Mouse (Mus musculus): ENCODE measurements around the gene Wdr37.

The Wdr37 gene

DNA sequence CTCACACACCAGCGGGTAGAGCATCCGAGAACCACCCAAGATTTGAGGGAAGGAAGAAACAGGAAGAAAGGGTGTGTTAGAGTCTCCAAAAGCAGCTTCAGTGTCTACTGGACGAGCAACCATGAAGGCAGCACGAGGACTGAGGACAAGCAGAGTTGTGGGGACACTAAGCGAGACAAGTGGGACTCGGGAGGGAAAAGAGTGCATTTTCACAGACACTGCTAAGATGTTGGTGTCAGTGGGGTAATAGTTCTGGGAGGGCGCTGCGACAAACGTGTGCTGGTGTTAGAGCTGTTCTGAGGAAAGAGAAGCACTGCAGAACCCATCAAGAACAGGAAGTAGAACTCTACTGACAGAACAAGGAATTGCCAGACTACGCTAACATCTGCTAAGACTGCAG is 32.6 kb downstream of the Wdr37 start:
- peak; percentile 91 for DNase-seq

DNA sequence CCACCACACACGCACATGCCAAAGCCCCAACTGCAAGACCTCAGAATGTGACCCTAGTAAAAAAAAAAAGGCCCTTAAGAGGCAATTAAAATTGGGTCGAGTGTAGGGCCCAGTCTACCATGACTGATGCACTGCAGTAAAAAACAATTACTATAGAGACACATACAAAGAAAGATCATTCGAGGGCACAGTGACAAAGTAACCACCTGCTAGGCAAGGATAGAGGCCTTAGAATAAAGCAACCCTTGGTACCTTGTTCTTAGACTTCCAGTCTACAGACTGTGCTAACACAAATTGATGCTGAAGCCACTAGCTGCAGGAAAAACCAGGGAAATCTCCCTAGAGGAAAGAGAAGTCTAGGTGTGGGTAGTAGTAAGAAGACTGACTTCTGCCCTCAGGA is 33.3 kb downstream of the Wdr37 start:
- no peak for DNase-seq

DNA sequence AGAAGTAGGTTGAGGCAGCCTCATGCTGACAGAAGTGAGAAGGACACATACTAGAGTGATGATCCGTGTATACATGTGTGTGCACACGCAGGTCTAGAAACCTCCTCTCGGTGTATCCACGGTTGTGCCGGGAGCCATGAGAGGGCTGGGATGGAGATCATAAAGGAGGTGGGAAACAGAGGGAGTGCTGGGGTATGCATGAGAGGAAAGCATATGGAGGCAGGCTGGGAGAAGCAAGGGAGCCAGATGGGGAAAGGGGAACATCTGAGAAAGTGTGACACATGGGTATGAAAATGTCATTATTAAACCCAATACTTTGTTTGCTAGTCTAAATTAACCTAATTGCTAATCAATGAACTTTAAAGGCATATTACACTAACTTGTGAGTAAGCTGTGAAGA is 37.1 kb downstream of the Wdr37 start:
- no peak for DNase-seq

DNA sequence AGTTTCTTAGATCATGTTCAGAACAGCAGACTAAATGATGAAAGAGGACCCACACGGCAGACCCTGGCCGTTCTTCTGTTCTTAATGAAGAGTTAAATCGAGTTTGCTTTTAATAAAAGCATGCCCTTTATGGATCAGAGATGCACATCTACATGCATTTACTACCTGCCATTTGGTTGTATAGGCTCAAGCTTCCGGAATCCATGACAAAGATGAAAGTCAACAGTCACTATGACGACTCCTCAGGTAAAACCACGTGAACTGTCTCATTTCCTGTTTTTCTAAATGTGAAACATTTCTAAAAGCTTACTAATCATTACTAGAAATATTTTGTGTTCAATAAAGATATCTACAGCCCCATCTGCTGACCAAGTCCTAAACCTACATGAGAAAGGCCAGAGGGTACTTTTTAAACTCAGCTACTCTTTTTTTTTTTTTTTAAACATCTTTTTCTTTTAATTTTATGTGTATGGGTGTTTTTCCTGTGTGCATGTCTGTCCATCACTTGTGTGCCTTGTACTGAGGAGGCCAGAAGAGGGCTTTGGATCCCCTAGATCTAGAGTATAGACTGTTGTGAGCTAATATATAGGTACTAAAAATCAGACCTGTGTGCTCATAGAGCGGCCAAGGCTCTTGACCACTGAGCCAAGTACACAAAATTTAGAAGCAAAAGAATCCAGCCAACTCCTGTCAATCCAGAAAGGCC is 40.0 kb downstream of the Wdr37 start:
- DNase-seq, result peak; percentile 60

DNA sequence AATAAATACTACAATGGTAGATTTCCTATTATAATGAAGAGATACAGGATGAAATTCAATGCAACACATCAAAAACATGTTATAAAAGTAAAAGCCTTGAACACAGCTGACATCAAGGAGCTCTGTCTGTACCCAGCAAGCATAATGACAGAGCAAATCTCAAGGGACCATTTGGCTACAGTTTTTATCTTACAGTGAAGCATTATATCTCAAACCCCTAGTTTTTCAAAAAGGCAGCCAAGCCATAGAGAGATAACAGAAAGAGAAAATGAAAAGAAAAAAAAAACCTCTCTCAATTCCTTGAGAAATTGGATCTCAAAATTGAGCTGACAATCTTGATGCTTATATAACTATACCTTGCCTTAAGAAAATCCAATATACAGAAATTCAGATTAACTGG is 41.0 kb downstream of the Wdr37 start:
- DNase-seq, result no peak

DNA sequence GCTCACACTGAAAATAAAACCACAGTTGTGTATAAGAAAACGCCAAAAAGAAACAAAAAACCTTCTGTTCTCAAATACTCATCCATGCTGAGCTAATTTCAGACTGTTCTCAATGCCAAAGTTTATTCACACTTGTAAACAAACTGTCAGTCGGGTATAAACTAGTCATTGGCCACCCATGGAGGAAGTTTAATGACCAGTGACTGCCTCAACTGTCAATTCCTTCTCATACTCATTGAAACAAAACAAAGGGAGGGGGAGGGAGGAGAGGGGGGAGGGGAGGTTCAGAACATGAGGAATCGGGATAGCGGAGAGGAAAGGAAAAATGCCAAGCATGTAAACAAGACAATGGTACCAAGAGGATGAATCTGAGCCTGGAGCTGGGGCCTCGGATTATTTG is 41.9 kb downstream of the Wdr37 start:
- peak; percentile 17 for DNase-seq

DNA sequence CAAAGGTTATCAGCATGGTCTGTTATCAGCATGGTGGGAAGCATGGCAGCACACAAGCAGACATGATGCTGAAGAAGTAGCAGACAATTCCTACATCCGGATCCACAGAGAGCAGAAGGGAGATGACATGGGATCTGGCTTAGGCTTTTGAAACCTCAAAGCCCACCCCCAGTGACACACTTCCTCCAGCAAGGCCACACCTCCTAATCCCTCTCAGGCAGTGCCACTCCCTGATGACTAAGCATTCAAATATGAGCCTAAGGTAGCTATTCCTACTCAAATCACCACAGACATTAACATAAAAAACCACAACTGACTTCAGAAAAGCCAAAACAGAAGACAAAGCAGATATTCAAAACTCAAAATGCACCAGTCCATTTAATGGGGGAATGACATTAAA is 42.8 kb downstream of the Wdr37 start:
- DNase-seq, result peak; percentile 57

DNA sequence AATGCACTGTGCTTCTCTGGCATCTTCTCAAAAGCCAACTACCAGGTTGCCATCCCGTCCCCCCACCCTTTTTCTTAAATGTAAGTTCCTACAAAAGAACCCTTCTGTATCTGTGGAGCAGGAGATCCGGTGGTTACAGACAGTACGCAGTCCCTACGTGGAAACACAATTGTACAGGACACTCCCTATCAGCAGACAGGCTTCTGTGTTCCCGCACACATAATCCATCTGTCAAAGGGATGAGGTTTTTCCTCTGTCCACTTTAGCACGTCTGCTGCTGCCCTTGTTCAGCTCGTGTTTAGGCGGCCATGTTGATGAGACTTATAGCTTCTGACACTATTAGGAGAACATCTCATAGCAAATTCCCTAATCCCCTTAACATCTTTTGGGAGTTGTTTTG is 48.2 kb downstream of the Wdr37 start:
- DNase-seq, result no peak

DNA sequence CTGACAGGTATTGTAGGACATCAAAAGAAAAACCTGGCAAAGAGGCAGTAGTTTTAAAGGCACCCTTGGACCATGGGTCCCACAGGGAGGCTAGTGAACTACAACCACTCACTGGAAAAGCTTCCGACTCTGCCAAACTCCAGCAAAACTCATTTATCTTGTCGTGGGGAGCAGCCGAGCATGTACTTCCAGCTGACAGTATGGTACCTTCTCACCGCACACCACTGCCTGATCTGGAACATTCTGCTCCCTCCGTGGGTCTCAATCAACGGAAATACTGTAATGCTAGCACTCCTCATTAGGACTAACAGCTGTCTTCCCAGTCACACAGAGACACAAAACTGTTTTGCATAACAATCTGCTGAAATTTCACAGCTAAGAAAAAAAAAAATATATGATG is 48.6 kb downstream of the Wdr37 start:
- DNase-seq, result peak; percentile 30

DNA sequence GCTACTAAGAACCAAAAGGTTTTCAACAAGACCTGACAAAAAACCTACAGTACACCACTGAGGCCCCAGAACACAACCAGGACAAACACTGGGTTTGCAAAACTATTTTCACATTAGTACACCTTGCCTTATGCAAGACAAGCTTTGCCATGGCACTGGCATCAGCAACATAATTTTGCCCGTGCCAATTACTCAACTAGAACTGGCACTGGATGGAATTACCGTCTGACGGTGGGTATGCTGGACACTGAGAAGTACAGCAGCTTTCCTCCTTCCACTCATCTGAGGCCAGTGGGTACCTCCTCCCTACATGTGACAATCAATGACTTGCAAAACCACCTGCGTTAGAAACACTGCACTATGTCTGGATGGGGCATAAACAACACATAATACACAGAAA is 49.5 kb downstream of the Wdr37 start:
- peak; percentile 78 for DNase-seq

DNA sequence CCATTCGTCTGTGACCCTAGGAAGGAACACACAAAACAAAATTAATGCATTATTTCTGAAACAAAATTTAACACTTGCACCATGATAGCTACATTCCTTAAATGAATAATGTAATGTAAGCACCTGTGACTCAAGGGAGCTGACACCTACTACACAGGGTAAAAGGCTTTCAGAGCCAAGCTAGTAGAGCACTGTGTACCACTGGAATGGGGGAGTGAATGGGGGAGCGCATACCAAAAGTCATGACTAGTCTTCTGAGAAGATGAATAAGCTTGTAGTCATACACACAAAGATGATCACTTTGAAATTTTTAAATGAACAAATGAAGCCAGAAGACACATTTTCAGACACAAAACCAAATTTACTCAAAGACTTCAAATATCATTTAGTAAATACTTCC is 65.8 kb downstream of the Wdr37 start:
- no peak for DNase-seq

DNA sequence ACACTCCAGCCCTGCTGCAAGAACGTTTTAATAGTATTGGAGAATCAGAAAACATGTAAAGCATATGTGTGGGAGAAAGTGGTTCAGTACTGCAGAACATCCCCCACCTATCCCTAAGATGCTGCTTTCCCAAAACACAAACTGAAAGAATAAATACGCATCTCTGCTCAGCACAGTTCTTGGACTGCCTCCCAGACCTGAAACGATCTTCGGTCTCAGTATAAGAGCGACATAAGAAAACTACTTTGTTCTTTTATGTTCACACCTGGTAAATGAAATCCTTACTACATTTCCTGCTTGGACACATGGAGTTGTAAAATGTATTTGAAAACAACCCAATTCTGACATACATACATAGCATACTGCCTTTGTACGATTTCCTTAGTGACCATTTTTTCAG is 71.1 kb downstream of the Wdr37 start:
- DNase-seq, result no peak

DNA sequence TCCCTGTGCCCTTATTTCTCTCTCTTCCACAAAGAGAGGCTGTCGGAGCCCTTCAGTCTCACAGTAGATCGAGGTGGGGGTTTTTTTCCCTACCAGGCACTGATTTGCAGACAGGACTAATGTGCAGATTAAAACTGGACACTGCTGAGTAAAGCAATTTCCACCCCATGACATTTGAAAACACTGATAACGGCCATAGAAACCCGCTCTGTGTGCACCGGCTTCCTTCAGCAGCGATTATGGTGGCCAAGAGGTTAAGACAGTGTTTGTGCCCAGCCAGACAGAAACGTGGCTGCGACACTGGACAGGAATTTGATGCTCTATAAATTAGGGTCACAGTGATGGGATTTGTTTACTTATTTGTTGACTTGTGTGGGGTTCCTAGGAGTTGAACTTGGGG is 78.5 kb downstream of the Wdr37 start:
- DNase-seq, result no peak

DNA sequence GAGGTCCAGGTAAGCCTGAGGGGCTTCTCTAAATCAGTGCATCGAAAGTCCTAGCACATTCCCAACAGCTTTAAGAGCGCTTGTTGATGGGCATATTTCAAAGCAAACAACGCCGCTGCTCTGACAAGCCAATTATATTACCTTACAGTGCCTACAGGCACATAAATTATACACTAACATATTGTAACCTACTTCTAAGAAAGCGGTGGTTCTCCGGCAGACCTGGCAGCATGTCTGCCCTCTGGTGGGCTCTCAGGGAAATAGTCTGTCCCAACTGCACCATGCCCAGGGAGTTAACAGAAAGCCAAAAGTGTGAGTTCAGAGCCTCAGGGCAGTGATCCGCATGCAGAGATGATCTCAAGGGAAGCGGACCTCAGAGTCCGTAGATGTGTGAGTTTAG is 86.5 kb downstream of the Wdr37 start:
- DNase-seq, result no peak

DNA sequence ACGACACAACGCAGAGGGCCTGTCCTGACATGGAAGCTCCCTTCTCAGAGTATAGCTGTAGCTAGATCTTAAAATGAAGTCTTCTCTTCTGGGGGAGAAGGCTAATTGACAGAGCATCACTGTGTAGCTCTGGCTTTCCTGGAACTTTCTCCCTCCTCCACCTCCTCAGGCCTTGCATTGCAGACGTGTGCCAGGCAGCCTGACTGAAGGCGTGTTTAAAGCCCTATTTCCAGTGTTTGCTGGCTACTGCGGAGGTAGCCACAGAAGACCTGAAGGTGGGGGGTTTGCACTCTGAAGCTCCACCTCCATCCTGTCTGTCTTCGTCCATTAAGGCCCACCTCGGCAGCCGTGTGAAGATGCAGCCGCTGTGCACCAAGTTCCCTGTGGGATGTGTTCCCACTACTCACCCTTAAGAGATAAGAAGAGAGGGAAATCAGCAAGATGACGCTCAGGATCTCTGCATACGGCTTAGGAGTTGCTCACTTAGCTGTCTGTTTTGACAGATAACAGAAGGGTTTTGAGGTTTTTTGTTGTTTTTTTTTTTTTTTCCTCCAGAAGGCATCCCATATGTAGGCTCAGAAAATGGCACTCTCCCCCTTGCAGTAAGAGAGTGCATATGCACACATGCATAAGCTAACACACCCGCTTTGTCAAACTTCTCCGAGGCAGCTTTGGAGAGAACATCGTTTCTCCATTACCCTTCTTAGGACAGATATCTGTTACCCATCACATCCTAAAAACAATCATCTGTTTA is 87.2 kb downstream of the Wdr37 start:
- DNase-seq, result no peak

DNA sequence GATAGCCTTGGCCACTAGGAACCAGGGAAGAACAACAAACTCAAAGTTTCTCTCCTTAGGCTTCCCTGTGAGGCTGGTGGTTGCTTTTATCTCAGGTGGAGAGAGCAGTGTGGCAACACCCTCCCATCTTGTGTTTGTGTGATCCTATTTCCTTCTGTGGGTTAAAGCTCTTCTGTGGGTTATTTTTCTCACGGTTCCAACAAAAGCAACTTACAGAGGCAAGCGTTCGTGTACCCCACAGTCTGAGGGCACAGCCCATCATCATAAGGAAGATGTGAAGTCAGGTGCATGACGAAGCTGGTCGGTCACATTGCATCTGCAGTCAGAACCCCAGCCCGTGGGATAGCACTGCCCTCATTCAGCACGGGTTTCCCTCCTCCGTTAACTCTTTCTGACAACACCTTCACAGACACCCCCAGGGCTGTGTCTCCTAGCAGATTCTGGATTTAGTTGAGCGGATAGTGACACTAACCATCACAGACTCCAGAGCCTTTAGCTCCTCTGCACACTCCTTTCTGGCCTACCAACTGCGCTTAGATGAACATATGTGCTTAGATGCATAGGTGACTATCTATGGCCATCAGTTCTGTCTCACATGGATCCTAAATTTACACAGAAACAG is 87.9 kb downstream of the Wdr37 start:
- no peak for DNase-seq

DNA sequence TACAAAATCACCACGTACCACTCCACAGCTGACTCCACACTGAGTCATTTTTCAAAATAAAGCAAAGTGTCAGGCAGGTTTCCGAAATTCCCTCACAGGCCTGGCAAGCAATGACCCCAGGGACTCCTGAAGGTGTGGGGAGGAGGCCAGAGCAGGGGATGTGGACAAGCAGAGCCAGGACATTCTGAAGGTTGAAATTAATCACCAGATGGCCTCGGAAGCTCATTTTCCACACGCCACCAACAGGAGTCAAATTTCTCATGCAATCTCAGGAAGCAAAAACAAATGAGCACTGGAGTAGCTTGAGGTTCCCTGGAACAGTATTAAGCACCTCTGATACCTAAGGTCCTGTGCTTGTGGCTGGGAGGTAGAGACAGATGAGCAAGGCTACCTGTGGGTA is 89.1 kb downstream of the Wdr37 start:
- no peak for DNase-seq

DNA sequence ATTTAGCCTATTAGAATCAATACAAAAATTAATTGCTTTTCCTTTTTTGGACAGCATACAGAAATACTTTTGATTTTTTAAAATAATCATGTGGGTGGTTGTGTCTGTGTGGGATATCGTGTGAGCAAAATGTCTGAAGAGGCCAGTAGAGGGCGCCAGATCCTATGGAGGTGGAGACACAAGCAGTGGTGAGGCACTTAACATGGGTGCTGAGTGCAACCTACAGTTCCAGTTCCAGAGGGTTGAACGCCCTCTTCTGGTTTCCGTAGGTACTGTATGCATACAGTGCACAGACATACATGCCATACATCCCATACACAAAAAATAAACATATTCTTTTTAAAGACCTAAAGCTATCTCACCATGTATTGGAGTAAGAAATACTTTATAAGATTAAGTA is 91.3 kb downstream of the Wdr37 start:
- DNase-seq, result no peak

DNA sequence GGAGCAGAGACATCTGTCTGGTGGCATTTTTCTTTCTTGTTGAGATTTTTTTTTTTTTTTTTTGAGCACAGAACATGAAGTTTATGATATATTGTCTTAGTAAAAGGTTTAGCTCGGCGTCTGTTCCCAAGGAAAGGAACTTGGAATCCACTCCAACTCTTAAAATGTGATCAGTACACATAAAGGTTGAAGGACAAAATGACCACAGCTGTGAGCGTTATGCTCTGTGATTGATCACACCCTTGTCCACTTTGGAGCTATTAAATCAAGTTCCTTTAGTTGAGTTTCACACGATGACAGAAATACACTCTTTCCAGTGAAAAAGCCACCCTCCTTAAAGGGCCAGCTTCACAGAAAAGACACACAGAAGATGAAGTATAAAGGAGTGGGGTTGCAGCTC is 101.1 kb downstream of the Wdr37 start:
- no peak for DNase-seq

DNA sequence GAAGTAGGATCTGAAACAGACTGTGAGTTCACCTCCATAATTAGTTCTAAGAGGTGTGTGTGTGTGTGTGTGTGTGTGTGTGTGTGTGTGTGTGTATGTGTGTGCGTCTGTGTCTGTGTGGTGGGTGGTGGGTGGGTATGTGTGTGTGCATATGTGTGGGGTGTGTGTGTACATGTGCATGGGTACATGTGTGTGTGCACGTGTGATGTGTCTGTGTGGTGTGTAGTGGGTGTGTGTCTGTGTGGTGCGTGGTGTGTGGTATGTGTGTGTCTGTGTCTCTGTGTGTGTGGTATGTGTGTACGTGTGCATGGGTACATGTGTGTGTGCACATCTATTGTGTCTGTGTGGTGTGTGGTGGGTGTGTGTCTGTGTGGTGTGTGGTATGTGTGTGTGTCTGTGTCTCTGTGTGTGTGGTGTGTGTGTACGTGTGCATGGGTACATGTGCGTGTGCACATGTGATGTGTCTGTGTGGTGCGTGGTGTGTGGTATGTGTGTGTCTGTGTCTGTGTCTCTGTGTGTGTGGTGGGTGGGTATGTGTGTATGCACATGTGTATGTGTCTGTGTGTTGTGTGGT is 102.0 kb downstream of the Wdr37 start:
- DNase-seq, result no peak

DNA sequence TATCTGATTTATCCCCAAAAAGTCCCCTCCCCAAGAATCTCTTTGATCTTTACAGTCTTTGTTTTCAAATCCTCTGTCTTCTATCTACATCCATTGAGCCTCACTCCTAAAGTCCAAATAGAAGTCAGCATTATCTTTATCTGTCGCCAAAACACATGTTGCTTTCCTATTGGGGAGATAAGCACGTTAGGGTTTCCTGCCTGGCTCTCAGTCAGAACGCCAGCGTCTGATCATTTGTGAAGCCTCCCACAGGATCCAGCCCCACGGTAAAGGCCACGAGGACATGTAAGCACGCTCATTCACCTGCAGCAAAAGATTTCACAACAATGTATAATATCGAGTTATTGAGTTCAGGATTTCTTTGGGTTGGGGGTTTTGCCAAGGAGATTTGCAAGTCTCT is 110.8 kb downstream of the Wdr37 start:
- peak; percentile 37 for DNase-seq
